Mouse (Mus musculus) stomach, postnatal 0 days (tissue): Measurements from ENCODE around the gene Cfc1.

Experiments
- CTCF ChIP-seq: IDR thresholded peaks from 2 replicates; pipeline ENCODE4 v1.5.1; 2016; ENCODE audit warnings: antibody characterized with exemption, low read depth, mild to moderate bottlenecking, moderate library complexity
- EP300 ChIP-seq: optimal IDR thresholded peaks from 2 replicates; pipeline ENCODE3; 2016; ENCODE audit warnings: antibody characterized with exemption

DNA sequence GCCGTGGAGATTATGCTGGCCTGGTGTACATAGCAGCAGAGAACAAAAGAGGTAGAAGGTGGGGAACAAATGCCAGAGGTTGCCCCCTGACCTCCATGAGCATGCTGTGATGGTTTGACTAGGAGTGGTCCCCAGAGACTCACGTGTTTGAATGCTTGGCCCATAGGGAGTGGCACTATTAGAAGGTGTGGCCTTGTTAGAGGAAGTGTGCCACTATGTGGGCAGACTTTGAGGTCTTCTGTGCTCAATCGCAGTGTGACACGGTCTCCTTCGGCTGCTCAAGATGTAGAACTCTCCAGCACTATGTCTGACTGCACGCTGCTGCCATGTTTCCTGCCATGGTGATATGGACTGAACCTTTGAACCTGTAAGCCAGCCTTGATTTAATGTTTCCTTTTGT, 37.8 kb downstream of the Cfc1 start:
- no peak for TF ChIP-seq CTCF
- TF ChIP-seq EP300: no peak
